Mouse (Mus musculus): Measurements from ENCODE around the gene Ddx49.

GRCm38 (mm10) chr8:70258600-70258999 lies 43.7 kb downstream of the Ddx49 start:
- no peak for TF ChIP-seq CTCF (IDR thresholded peaks at IDR 0.05; ENCODE audit: low read depth, low read length)
- TF ChIP-seq POLR2A (IDR thresholded peaks at IDR 0.05; ENCODE audit: extremely low read depth, insufficient read depth, low read length): no peak

All from liver, adult 2 months (tissue).